Mouse (Mus musculus) layer of hippocampus, adult 8-10 months (tissue): ENCODE measurements around the gene Clic5. TPM values are rescaled to one million over a fixed set of nuclear protein-coding genes. Genes with fewer than 3 reads are reported as not detected.
"Not testable (repeated sequence)": the region's sequence is repeated elsewhere in the genome, so short reads cannot be mapped to it uniquely, and the experiment has no call there.

Source experiments
- DNase-seq, 2 experiments: peaks; one replicate each; pipeline ENCODE4 v3.0.0; 2022; ENCODE audit warnings: low spot score in 2 of 2
- total RNA-seq, 4 experiments: library from RNA; stranded (reverse); gene quantifications; 2 replicates each; pipeline ENCODE4 v1.2.4; 2022

The Clic5 gene
- total RNA-seq = 1 to 10 TPM; 3.6 to 4.5 (median 3.9) TPM

DNA sequence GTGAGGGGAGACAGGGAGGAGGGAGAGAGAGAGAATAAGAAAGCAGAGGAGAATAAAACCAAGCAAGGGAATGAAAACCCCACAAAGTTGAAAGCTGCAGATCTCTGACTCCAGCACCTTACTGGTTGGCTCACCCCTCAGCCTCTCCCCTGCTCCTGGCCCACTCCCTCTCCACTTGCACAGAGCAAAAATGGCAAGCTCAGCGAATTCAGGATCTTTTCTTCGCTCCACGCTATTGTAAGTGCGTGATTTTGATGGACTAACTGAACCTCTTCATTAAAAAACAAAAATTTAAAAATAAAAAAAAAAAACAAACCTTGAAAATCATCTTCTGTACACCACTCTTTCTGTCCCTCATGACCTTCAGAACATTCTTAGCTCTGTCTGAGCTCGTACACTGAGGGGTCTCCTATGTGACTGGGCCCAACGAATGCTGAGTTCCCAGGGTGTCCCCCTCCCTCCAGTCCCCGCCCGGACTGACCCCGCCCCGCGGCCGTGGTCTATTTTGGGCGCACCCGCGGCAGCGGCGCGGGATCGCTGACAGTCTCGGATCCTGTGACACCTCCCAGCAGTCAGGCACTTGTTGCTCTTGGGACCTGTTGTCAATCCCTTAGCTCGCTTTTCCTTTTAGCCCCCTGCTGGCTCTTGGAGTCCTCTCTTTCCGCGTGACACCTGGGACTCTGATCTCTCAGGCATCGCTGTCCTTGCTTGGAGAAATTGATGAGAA lies at the start of gene Clic5:
Gene Clic5 (plus strand): TSS at position 543 of the 727 bp plus-strand sequence.
- DNase-seq = no peak

DNA sequence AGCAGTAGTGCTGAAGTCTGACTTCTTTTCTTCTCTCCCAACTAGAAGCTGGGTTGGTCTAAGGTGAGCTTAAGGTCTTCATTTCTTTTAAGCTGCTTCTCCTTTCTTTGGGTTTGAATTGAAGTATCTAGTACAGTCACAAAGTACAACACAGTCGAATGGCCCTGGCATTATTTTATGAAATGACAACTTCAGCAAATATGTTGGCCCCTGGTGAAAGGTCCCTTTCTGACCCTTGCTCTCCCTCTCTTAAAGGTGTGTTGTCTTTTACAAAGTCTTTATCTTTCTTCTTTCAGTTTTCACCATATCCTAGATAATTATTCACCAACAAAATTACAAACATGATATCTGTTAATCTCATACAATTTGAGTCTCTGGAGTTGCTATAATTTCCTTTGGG lies 42.6 kb upstream of the Clic5 start:
- DNase-seq = no peak

DNA sequence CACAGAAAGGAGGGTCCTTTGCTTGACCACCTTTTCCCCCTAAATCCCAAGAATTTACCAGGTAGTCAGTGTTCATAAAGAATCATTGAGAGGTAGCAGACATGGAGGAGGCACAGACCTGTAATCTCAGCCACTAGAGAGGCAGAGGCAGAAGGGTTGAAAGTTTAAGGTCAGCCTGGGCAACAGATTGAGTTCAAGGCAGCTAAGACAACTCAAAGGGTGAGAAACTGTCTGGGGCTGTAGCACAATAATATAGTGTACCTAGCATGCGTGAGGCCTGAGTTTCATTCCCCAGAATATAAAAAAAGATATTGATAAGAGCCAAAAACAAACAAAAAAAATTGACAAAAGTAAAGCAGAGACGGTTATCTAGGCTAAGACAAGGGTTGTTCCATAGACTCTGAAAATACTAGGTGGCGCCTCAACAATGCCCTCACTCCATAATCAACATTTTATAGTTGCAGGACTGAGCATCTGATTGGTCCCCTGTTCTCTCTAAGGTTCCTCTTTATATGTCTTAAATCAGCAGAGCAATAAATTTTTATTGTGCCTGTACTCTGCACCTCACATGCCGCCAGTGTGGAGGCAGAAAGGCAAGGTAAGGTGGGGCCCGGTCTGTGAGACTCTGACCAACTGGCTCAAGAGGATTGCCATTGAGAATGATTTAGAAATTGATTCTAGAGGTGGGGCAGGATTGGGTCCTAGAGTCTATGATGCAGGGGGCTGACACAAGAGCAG lies 40.1 kb upstream of the Clic5 start:
- no peak for DNase-seq

DNA sequence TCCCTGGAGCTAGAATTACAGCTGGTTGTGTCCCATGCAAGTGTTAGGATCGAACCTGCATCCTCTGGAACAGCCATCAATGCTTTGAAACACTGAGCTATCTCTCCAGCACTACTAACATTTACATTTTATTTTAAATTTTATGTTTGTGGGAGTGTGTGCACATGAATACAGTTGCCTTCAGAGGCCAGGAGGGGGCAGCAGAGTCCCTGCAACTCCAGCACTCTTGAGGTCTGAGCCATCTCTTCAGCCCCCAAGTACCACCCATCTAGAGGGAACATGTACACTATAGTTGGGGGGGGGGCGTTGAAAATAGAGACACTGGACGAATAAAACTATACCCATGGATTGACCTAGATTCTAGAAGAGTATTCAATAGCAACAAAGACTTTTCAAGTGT lies 37.3 kb upstream of the Clic5 start:
- peak in 1 of 2 experiments; percentile 13 for DNase-seq

DNA sequence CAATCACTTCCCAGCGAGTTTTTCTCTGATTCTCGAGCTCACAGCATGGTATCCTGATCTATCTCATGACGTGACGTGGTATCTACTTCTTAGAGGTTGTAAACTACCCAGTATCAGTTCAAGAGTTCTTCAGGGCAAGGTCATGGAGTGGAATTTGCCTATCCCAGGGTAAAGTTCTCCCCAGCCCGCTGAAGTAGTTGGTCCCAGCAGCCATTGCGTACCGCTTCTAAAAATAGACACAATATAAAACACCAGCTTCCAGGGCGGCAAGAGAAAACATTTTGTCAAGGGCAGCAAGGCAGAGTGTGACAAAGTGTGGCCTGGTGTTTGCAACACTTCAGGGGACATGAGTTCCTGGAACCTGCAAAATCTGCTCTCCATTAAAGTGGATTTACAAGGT lies 36.5 kb upstream of the Clic5 start:
- DNase-seq = no peak

DNA sequence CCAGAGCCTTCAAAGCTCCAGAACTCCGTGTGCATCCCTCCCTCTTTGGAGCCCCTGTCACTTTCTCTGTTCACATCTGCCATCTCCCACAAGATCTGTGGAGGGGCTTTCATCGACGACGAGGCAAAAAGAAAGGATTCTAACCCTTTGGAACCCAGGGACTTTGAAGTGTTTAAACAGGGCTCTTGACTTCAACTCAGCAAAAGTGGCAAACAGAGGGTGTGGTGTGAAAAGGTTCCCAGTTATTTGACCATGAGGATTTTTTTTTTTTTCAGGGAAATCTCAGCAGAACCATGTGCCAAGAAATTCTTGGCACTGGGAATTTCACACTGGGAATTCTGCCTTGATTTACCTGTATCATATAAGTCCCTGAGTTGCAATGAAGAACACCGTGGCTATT lies 34.5 kb upstream of the Clic5 start:
- DNase-seq = no peak

DNA sequence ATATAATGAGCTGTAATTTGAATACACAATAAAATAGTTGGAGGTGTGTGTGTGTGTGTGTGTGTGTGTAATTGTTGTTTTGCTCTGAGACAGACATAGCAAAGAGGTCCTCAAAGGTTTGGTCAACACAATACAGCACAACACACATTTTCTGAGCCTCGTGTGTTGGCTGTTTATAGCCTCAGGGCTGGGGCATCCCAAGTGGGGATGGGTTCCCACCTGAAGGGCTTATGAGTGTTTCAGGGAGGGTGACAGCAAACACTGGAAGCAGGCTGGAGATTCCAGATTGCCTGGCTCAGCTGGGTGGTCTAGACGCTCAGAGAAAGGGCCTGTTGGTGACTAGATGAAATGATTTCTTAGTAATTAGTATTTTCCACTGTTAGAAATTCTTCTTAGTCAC lies 33.2 kb upstream of the Clic5 start:
- no peak for DNase-seq

DNA sequence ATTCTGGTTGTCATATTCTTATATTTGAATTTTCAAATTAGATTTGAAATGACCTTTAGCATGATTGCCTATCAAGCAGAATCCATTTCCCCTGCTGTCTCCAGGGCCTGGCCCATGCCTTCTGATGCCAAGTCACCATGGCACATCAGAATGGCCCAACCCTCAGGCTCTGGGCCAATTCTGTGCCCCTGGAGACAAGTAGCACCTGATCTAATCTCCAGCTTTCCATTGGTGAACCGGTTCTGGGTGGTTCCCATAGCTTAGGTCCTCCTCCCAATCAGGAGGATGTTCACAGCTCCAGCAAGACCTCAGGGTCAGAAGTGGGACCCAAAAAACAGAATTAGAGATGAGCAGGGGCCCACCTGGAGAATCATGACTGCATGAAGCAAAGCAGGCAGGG lies 30.2 kb upstream of the Clic5 start:
- DNase-seq = no peak

DNA sequence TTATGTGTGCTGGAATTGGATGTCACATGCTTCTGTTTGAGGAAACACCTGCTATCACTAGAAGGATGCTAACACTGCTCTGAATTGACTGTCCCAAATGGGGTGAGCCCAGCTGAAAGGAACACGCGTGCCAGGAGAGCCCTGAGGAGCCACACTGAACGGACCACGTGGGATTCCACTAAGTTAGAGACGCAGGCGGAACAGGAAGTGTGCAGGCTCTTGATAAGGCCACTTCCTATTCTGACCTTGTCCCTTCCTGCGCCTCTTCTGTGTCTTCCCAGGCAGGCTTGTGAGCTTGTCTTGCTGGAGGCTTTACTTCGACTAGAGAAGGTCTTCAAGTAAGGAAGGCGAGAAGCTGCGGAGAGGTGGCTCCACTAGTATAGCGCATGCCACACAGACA lies 27.9 kb upstream of the Clic5 start:
- DNase-seq = no peak

DNA sequence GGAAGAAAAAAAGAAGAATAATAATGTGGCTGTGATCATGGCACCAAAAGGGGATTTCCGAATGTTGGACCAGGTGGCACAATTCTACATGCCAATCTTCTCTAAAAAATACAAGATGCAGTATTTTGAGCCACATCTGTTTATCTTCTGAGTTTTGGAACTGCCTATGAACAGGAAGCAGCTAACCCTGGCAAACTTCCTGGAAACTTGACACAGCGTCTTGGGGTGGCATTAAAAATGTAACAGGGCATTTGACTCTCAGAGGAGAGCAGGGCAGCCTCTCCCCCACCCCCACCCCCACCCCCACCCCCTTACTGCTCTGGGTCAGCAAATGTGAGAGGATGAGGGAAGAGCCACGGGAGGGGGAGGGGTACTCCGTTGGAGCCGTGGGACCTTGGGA lies 25.9 kb upstream of the Clic5 start:
- no peak for DNase-seq

DNA sequence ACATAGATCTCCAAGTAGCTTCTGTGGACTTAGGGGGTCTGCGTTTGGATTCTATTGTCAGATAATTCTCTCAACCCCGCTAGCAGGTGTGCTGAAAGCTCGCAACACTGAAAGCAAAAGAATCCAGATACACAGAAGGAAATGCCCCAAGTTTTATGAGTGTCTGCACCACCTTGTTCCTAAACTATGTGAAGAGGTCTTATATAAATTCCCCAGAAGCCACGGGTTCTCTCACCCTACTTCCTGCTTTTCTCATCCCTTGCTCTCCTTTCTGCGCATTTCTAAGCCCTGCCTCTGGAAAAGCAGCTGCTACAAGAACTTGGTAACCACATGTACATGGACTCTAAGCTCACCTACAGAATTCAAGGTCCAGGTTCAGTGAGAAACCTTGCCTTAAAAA lies 25.4 kb upstream of the Clic5 start:
- no peak for DNase-seq

DNA sequence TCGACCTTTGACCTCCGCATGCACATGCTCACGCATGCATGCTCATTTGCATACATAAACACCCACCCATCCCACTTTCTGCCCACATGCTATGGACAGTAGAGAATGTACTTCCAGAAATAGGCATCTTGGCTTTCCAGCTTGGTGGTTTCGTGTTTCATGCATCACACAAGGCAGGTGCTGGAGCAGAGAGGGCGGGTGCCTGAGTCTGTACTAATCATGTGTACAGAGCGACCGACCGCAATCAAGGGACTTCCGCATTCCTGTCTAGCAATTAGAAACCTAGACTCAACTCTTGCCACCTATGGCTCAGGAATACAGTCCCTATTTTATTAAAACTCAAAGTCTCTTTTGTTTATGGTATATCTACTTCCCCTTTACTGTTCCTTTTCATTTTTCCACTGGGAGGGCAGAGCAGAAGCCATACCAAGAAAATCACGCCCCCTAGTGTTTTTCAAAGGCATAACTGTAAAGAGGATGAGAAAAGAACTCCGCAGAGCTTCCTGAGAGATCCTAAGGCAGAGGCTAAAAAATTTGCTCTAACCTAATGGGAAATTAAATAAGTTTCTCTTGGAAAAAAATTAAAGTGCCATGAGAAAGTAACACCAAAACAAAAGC lies 22.5 kb upstream of the Clic5 start:
- no peak for DNase-seq

DNA sequence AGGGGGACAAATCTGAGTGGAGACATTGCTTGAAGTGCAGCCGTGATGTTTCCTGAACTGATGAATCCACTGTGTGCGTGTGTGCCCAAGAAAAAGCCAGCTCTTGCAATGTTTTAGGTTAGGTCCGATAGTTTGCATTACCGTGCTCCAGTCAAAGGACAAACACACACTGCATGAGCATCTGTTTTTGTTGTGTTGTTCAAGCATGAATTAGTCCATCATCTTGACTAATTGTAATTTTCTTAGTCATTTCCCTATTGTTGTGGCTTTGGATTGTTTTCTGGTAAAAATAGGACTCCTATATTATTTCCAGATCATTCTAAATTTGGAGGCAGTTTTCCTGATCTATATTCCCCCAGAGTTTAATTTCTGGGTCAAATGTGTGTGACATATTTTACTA lies 18.7 kb upstream of the Clic5 start:
- DNase-seq = no peak

DNA sequence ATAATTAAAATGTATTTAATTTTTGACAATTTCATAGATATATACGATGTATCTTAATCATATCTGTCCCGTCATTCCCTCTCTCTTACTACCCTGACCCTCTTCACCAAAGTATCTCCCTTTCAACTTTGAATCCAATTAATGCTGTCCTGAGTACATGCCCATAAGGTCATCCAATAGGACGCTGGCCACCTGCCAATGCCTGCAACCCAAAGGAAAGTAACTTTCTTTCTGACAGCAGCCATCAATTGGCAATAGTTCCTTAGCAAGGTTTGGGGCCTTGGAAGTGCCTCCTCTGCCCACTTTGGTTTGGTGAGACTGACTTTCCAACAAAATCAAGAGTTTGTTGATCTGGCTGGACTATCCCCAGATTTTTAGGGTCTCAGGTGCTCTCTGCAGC lies 18.1 kb upstream of the Clic5 start:
- DNase-seq = no peak

DNA sequence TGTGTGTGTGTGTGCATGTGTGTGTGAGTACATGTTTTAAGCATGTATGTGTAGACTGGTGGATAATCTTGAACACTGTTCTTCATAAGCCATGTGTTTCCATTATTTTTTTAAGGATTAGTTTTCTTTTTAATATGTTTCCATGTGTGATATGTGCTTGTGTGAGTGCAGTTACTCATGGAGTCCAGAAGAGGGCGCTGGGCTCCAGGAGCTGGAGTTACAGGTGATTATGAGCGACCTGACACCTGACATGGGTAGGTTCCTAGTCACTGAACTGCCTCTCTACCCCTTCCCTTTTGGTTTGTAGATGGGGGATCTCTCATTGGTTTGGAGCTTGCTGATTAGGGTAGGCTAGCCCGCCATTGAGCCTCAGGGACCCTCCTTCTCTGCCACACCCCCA lies 16.5 kb upstream of the Clic5 start:
- DNase-seq = no peak

DNA sequence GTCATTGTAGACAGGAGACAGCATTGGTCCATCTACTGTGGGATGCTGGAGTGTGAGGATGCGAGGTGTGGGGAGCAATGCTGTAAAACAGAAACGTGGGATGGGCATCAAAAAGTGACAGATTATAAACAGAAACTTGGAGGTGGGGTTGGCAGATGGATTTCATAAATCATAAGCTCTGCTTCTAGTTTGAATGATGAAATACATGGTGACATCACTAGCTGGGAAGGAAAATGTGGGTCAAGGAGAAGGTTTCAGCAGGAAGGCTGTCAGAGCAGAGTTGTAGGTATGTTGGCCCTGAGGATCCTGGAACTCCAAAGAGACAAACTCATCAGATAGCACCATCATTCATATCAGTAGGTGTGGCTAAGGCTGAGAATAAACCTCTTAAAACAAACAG lies 15.0 kb upstream of the Clic5 start:
- DNase-seq = no peak

DNA sequence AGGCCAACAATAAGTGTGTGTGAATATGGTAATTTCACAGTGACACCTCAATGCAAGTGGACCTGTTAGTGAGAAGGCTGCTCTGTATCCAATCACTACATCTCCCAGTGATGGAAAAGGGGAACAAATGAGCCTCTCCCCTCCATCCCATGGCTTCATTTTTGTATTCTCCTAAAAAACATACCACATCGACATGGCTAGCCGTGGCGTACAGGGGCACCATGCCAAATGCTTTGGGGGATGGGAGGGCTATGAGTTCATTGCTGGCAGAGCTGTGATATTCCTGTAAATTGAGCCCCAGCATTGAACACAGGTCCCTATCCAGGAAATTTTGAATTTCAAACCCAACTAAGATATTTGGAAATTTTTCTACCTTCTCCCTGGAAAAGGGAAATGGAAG lies 11.1 kb upstream of the Clic5 start:
- DNase-seq = no peak

DNA sequence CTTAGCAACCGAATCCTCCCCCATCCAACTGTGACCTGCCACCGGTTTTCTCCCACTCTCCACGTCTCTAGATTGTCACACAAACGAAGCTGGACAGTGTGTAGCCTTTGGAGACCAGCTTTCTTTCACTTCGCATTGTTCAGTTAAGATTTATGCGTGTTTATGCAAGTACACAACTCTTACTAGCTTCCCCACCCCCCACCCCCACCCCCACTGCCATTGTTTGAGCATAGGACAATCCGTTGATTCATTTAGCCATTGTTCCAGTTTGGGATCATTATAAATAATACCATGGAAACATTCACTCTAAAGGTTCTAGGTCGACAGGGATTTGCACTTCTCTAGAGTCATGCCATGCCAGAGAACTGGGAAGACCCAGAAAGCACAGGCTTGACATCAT lies 7.0 kb upstream of the Clic5 start:
- no peak for DNase-seq

DNA sequence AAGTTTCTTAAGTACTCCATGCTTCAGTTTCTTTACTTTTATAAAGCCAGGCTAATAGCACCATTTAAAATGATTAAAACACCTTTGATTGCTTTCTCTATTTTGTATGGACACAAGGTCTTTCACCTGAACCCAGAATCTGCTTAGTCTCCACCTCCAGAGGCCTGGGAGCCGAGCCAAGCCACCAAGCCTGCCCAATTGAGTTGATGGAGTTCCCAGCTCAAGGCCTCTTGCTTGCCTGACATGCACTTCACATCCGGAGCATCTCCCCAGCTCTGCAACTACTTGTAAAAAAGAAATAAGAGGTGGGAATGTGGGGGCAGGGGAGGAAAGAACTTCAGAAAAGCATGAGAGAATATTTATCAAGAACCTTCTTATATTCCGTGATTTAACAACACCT lies 1.5 kb upstream of the Clic5 start:
- no peak for DNase-seq

DNA sequence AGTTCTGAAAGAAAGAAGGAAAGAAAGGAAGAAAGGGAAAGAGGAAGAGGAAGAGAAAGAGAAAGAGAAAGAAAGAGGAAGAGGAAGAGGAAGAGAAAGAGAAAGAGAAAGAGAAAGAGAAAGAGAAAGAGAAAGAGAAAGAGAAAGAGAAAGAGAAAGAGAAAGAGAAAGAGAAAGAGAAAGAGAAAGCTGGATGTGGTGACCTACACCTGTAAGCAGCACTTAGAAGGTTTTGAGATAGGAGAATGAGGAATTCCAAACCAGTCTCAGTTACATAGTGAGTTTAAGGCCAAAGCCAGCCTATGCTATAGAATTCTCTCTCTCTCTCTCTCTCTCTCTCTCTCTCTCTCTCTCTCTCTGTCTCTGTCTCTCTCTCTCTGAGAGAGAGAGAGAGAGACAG lies 847 bp upstream of the Clic5 start:
- DNase-seq = not testable (repeated sequence)

DNA sequence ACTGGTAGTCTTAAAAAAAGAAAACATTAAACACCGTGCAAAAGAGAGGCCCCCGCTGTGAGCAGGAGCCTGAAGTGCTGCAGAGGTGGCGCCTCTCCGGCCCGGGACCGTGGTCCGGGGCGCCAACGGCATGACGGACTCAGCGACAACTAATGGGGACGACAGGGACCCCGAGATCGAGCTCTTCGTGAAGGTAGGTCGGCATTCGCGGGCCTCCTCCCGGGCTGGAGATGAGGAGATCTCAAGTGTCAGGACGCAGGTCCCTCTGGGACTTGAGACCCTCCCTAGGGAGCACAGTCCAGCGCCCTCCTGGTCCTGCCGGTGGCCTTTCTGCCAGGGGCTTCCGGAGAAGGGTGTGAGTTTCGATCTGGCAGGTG lies 373 bp downstream of the Clic5 start:
- DNase-seq = no peak

DNA sequence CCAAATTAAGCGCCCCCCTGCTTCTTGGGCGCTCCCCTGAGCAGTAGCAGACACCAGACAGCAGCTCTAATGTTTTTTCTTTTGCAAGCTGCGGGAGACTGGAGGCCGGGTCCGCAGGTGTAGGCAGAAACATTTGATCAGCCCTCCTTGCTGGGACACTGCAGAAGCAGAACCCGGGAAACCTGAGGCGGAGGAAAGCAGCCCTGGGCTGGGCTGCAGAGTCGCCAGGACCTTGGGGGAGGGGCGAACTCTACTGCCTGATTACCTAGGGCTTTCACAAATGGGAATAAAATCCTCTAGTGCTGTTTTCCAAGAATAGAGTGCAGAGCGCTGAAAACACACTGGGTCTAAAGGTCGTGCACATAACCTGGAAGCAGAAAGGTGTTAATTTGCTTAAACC lies 1.3 kb downstream of the Clic5 start:
- no peak for DNase-seq

DNA sequence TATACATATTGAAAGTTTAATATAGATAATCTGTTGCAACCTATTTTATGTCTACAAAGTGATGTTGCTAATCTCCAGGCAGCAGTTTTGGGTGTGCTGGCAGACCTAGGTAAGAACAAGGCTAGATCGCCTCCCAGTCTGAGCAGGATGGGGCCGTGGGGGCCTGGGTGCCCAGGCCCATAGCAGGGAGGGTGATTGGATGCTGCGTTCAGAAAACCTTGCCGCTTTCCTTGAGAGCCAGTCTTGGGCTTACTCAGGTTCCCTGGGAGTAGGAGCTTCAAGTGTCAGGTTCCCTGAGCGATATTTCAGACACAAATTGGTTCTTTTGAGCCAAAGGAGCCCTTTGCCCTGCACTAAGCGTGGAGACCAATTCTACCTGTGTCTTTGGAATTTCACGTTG lies 1.9 kb downstream of the Clic5 start:
- DNase-seq = no peak
